Mouse (Mus musculus): ENCODE measurements around the gene Xrcc1.
A peak's percentile ranks its signal among the peaks of the same experiment; 100 is the strongest.

Xrcc1 gene

GRCm38 (mm10) chr7:24529580-24529979 is 16.5 kb upstream of the Xrcc1 start:
- DNase-seq: no peak

- DNase-seq: peak; percentile 98
Measured at GRCm38 (mm10) chr7:24530062-24530931, 15.8 kb upstream of the Xrcc1 start, which contains the start of gene Irgq. Gene Irgq (plus strand): TSS chr7:24530689.

DNA sequence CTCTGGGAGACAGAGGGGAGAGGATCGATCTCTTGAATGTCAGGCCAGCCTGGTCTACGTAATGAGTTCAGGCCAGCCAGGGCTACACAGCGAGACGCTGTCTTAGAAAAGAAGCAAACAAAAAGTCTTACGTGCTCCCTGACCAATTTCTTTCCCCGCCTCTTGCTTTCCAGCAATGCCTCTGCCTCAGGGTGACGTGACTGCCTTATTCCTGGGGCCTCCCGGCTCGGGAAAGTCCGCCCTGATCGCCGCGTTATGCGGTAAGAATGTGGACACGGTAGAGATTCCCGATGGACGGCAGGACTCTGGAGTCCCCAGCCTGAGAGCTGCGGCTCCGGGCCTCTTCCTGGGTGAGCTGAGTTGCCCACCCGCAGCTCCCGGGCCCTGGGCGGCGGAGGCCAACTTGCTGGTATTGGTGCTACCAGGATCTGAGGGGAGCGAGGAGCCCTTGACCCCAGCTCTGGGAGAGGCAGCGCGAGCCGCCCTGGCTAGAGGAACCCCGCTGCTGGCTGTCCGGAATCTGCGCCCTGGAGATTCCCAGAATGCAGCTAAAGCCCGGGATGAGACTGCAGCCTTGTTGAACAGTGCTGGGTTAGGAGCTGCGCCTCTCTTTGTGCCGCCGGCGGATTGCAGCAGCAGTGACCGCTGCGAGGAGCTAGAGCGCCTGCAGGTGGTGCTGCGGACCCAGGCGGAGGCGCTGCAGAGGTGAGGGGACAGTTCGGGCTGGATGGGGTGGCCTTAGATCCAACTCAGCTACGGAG is 14.7 kb upstream of the Xrcc1 start:
- peak; percentile 78 to 79 for DNase-seq

GRCm38 (mm10) chr7:24533031-24533571 is 13.0 kb upstream of the Xrcc1 start:
- no peak for DNase-seq

- no peak for DNase-seq
Measured at GRCm38 (mm10) chr7:24533806-24534205, 12.3 kb upstream of the Xrcc1 start.

GRCm38 (mm10) chr7:24534301-24534700 is 11.8 kb upstream of the Xrcc1 start:
- DNase-seq: no peak

DNA sequence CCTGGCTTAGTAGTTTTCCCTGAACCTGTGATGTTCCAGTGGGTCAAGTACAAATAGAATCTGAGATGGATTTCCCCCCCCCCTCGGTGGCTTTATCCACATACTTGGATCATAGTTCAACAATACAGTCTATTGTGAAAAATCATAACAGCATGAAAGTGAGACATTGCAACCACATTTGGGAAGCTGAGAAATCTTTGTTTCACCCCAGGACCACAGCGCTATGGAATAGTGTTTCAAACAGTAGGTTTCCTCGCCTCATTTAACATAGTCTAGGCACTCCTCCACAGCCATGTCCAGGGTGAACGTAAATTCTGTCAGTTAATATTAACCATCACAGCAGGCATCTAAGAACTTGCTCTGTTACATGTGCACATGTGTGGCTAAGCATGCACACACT is 9.0 kb upstream of the Xrcc1 start:
- DNase-seq: no peak

GRCm38 (mm10) chr7:24537591-24537990 is 8.5 kb upstream of the Xrcc1 start:
- DNase-seq: no peak

DNA sequence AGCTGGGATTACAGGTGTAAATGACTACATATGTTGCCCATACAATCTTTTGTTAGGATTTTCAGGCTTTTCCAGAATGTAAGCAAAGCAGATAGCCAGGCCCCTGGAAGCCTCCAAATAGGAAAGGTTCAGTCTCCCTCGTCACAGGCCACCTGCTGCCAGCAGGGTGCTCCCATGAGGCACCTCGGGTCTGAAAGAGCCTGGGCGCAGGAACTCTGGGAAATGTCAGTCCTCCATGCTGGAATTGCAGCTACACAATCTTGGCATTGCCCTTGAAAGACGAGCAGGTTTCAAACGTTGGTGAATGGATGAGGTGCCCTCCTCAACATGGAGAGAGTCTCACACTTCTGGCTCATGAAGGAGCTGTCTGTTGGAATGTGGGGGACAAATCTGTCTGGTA is 7.9 kb upstream of the Xrcc1 start:
- DNase-seq: no peak

GRCm38 (mm10) chr7:24538701-24539100 is 7.4 kb upstream of the Xrcc1 start:
- DNase-seq: no peak

- DNase-seq: no peak
Measured at GRCm38 (mm10) chr7:24539686-24540085, 6.4 kb upstream of the Xrcc1 start.

GRCm38 (mm10) chr7:24544506-24544905 is 1.6 kb upstream of the Xrcc1 start:
- DNase-seq: peak in 1 of 2 experiments; percentile 35

DNA sequence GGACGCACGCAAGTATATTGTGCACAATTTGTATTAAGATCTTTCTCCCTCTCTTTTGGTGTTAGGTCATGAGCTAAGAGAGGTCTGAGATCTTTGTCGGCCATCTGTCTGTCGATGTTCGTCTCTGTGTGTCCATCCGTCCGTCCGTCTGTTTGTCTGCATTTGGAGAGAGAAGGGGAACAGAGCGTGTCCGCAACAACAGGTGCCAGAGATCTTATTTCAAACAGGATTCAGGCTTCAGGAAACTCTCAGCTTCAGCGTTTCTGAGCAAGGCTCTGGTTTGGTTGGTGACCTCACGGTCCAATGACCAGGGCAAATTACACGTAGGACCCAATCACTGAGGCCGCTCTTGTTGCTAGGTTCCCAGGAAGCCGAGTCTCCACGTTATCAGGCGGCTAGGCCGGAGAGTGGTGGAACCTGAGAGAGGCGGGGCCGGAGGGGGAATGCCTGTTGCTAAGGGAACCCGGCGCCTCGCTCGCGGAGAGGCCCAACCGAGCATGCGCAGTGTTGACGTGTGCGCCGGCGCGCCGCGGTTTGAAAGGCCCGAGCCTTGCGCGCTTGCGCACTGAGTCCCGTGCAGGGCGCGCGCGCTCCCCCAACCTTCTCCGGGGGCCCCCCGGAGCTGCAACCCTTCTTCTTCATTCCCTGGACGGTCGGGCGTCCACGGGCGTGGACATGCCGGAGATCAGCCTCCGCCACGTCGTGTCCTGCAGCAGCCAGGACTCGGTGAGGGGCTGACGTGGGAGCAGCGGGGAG is 723 bp downstream of the Xrcc1 start:
- peak; percentile 98 to 99 for DNase-seq

GRCm38 (mm10) chr7:24547534-24548036 is 1.5 kb downstream of the Xrcc1 start:
- DNase-seq: no peak

GRCm38 (mm10) chr7:24551985-24552759 is 6.1 kb downstream of the Xrcc1 start:
- DNase-seq: no peak

GRCm38 (mm10) chr7:24555786-24556185 is 9.7 kb downstream of the Xrcc1 start:
- DNase-seq: no peak

DNA sequence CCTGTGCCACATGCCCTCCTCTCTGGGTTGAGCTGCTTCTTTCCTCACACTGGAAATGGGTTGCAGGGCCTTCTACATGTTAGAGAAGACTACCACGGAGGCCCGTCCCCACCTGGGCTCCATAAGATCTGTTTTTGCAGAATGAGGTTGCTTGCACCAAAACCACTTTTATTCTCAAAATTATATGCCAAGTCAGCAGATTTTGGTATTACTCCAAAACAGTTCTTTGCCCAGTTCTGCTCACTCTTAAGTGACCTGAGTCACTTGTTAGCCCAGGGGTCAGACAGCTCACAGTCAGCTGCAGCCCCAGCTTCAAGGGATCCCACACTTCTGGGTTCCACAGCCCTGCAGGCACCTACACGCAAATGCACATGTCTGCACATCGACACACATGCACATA is 15.4 kb downstream of the Xrcc1 start:
- DNase-seq: no peak

DNA sequence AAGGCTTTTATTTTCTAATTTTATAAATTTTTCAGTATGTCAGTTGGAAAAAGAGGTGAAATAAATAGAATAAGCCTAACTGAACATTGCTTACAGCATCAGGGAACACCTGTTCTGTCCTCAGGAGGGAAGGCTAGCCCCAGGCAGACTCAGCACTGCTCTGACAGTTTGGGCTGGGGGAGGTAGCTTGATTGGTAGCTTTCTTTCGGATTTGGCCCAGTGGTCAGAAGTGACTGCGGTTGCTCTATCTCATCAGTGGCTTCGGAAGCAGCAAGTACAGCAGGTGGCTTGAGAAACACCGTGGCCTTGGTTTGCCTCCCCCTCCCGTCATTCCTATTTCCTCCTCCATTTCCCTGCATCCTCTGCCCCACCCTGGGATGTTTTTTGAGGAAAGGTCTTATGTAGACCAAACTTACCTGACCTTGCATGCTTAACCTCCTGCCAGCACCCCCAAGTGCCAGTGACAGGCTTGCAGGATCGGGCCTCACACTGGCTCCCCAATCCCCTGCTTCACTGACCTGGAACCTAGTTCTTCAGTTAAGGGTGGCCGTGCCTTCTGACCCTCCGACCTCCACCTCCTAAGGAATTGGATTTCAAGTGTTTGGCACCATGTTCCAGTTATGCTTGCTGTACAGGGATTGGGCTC is 17.2 kb downstream of the Xrcc1 start:
- peak in 1 of 2 experiments; percentile 21 for DNase-seq

DNA sequence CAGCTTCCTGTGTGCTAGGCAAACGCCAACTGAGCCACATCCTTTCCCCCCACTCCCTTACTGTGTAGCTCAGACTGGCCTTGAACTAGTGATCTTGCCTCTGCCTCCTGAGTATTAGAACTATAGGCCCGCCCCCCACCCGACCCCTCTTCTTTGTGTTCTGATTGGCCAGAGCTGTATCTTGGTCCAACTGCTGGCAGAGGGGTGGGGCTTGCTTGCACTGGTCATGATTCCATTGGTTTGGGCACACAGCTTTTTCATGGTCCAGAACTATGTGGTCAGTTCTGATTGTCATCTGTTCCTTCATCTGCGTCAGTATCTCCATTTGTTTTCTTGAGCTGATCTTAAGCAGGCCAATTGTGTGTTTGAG is 17.7 kb downstream of the Xrcc1 start:
- DNase-seq: no peak

DNA sequence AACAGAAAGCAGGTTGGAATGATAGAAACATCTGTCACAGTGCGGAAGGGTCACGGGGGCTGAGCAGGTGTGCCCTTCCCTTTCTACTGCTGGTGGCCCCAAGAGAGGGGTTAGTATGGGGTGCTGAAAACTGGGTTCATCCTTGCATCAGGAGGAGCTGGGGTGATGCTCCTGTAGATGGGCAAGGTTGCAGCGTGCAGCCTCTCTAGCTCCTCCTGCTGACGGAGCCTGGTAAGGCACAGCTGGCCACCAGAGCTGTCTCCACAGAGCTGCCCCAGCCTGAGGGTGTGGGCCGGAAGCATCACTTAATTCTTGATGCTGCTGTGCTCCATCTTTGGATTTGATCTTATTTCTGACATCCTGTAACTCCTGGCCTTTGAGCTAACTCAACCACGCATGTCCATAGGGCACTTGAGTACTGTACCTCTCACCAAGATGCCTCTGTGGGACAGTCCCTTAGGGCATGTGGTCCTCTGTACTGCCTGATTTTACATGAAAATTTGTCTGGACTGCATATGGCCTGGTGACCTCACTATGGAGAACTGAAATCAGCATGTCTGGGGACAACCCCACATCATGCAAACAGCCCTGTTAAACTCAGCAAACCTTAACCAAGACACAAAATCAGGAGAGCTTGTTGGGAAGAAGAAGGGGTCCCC is 18.6 kb downstream of the Xrcc1 start:
- DNase-seq: peak; percentile 92 to 93

DNA sequence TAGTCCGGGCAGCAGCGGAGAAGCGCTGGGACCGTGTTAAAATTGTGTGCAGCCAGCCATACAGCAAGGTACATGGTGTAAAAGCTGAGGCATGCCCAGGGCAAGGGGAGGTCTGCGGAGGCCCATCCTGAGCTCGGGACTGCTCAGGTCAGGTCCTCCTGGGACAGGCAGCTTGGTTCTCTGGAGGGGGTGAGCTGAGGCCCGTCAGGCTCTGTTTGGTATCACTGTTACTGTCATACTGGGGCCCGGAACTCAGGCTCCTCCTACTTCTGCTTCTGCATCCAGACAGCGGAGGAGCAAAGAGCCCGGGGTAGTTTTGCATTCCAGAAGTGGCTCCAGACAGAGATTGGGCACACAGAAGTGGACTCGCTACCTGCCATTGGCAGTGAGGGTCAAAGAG is 19.5 kb downstream of the Xrcc1 start:
- peak; percentile 40 to 45 for DNase-seq

Data from B cell, adult 2 months (primary cell).